Mouse (Mus musculus) gastrocnemius, adult 2 months (tissue): ENCODE results near the gene BC025920. TPM values are rescaled to one million over a fixed set of nuclear protein-coding genes. Genes with fewer than 3 reads are reported as not detected.

Source experiments
- DNase-seq: peaks from one replicate; pipeline ENCODE4 v3.0.0; 2022
- H3K27ac ChIP-seq: fragments of 200-600 bp; 2 replicates; pipeline ENCODE4 v1.8.1; 2022; ENCODE audit warnings: mild to moderate bottlenecking
- H3K4me3 ChIP-seq: fragments of 200-600 bp; 2 replicates; pipeline ENCODE4 v1.8.1; 2022; ENCODE audit warnings: mild to moderate bottlenecking, moderate library complexity
- CTCF ChIP-seq: fragments of 200-600 bp; IDR thresholded peaks from 2 replicates; pipeline ENCODE4 v1.8.1; 2022; ENCODE audit warnings: antibody characterized with exemption, mild to moderate bottlenecking, moderate library complexity
- intact Hi-C: fragments of 180-260 bp; cut with DNase I; formaldehyde crosslinking; loops from one replicate; pipeline ENCODE4 v1.15.1; 2025
- total RNA-seq, 2 experiments: library from RNA; stranded (reverse); gene quantifications; 2 replicates each; pipeline ENCODE4 v1.2.3; 2021

BC025920 gene
- total RNA-seq, 2 experiments from 2014 or later, result 2.5 to 3.9 TPM

DNA sequence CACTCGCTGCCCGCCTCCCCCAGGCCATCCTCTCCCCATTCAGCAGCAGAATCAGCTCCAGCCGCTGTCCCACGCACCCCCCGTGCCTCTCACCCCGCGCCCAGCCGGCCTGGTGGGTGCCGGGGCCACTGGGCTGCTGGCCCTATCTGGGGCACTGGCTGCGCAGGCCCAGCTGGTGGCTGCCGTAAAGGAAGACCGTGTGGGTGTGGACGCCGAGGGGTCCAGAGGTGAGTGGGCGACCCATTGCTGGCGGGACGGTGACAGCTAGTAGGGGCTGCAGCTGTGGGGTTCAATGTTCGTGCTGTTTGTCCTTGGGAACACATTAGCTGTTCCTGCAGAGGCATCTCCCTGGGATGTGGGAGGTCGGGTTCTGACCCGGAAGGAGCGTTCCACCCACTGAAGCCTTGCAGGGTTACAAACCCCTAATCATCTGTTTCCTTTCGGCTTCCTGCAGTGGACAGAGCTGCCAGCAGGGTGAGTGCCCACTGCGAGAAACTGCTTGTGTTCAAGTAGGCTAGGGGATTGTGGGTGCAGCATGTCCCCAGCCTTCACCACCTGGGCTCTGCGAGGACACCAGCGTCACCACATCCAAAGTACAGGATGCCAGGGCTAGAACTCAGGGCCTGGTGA lies 25.5 kb upstream of the BC025920 start:
- no peak for DNase-seq
- Histone ChIP-seq H3K4me3 (peak overlapping the region; percentile 7; the same call in 1 of the 2 replicates), H3K27ac (no peak overlapping the region)
- intact Hi-C loops, result no loop called here
- no peak for TF ChIP-seq CTCF

DNA sequence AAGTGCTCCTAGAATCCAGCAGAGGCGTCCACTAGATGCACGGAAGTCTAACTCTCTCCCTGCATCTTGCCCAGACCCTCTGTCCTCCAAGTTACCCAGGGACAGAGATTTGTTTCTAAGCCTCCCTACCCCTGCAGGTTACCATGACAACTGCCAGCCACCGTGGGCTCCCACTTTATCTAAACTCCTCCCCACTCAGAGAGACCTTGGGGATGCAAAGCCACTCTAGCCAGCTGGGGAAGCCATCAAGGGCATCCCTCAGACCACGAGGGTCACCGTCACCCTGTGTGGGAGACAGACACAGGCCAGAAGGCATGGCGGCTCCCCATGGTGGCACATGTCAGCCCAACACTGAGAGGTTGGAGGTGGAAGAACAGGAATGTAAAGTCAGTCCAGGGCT lies 22.7 kb upstream of the BC025920 start:
- intact Hi-C loops, result no loop called here
- Histone ChIP-seq H3K27ac (no peak overlapping the region), H3K4me3 (no peak overlapping the region)
- TF ChIP-seq CTCF, result no peak
- DNase-seq, result no peak

DNA sequence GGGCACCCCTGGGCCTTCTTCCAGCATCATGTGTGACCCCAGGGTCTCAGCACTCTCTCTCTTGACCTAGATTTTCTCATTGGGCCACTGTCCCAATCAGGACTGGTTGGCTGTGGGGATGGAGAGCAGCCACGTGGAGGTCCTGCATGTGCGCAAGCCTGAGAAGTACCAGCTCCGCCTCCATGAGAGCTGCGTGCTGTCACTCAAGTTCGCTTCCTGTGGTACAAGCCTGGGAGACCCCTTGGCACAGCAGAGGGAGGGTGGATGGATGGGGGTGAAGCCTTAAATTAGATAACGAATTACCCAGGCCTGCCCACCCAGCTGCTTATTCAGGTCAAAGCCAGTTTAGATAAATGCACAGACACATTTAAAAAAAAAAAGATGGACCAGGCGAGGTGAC lies 17.3 kb upstream of the BC025920 start:
- intact Hi-C loops, result no loop called here
- no peak overlapping the region for H3K27ac ChIP-seq
- no peak for DNase-seq
- H3K4me3 ChIP-seq, result no peak overlapping the region
- no peak for TF ChIP-seq CTCF

DNA sequence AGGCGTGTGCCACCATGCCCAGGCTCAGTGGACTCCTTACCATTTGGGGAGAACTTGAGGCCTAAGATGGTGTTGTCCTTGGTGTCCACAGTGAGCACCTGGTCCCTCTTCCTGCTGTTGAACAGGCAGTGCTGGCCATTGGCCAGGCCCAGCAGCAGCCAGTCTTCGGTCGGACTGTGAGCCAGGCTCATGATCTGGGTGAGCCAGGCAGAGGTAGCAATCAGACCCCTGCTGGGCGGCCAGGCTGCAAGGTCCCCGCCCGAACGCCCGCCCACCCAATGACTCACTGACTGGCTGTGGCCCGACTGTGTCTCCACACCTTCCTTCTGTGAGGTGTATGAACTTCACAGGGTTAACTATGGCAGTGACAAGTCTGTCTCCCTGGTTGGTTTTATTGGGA lies 14.2 kb upstream of the BC025920 start:
- H3K27ac ChIP-seq, result no peak overlapping the region
- TF ChIP-seq CTCF, result no peak
- no peak overlapping the region for H3K4me3 ChIP-seq
- intact Hi-C loops, result no loop called here
- no peak for DNase-seq

DNA sequence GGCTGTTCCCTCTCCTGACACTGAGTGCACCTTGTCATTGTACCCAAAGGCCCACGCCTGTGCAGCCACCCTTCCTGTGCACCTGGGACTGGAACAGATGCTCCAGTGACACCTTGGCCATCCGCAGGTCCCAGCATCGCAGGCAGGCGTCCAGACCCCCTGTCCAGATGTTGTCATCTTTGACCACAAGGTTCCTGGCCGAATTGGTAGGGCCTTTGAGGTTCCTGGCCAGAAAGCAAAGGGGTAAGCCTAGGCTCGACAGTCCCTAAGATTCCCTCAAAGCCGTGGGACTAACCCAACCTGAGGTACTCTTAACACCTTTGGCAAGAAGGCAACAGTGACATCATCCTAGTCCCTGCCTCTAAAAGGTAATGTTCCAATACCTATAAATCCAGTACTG lies 13.4 kb upstream of the BC025920 start:
- intact Hi-C loops, result no loop called here
- Histone ChIP-seq H3K4me3 (no peak overlapping the region), H3K27ac (no peak overlapping the region)
- no peak for TF ChIP-seq CTCF
- no peak for DNase-seq

DNA sequence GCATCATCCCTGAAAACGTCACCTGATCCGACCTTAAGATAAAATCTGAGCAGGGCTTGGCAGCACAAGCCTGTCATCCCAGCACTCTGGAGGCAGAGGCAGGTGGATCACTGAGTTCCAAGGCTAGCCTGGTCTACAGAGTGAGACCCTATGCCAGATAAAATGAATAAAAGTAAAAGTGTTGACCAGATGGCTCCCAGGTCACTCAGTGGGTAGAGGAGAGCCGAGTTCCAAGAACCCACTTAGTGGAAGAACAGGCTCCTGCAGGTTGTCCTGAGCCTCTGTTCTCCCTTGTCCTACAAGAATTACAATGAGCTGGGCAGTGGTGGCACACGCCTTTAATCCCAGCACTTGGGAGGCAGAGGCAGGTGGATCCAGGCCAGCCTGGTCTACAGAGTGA lies 12.8 kb upstream of the BC025920 start:
- intact Hi-C loops, result no loop called here
- Histone ChIP-seq H3K27ac (no peak overlapping the region), H3K4me3 (no peak overlapping the region)
- no peak for DNase-seq
- TF ChIP-seq CTCF, result no peak

DNA sequence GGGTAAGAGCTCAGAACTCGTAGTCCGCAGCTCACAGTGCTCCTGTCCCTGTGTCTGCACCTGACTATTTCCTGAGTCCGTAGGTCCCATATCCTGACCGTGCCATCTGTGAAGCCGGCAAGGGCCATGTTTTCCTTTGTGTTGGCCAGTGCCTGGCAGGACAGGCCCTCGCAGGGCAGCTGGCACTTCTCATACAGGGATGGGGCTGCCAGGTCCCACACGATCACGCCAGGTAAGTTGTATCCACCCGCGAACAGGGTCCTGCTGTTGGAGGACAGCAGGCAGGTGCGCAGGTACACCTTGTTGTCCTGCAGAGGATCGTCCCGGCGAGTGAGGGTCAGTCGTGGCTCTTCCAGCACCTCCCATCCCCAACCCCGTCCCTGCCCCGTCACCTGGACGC lies 12.1 kb upstream of the BC025920 start:
- Histone ChIP-seq H3K27ac (no peak overlapping the region), H3K4me3 (no peak overlapping the region)
- TF ChIP-seq CTCF, result no peak
- intact Hi-C loops, result no loop called here
- no peak for DNase-seq

DNA sequence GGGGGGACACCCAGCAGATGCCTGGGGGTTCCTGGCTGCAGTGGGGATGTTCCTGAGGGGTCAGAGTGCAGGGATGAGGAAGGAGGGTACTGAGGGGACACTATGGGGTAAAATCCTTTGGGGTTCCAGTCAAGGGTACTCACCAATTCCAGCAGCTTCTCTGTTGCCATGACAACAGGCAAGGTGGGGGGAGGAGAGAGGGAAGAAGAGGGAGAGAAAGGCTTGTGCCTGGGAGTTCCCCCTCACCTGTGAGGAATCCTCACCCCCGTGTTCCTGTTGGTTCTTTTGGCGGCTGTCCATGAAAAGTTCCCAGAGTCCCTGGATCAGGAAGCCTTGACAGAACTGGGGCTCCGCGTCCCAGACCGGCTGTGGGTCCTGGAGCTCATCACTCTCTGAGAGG lies 10.5 kb upstream of the BC025920 start:
- DNase-seq, result no peak
- peak overlapping the region; percentile 59; the same call in 1 of the 2 replicates for H3K27ac ChIP-seq
- intact Hi-C loops, result no loop called here
- no peak for TF ChIP-seq CTCF
- no peak overlapping the region for H3K4me3 ChIP-seq

DNA sequence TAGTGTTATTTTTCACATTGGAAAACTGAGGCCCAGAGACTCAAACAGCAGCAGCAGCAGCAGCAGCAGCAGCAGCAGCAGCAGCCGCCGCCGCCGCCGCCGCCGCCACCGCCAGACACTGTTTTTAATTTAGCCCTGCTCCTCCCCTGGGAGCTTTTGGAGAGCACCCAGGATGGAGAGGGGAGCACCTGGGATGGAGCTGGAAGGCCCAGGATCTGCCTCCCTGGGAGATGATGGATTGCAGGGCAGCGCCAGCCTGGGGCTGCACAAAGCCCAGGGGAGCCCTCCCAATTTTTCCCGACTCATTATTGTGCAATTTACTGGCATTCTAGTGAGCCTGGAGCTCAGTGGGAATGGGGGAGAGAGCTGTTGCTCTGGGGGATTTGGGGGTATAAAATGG lies 9.5 kb upstream of the BC025920 start:
- Histone ChIP-seq H3K4me3 (peak overlapping the region; percentile 55), H3K27ac (peak overlapping the region; percentile 59)
- intact Hi-C loops, result no loop called here
- no peak for TF ChIP-seq CTCF
- peak; percentile 71 for DNase-seq

DNA sequence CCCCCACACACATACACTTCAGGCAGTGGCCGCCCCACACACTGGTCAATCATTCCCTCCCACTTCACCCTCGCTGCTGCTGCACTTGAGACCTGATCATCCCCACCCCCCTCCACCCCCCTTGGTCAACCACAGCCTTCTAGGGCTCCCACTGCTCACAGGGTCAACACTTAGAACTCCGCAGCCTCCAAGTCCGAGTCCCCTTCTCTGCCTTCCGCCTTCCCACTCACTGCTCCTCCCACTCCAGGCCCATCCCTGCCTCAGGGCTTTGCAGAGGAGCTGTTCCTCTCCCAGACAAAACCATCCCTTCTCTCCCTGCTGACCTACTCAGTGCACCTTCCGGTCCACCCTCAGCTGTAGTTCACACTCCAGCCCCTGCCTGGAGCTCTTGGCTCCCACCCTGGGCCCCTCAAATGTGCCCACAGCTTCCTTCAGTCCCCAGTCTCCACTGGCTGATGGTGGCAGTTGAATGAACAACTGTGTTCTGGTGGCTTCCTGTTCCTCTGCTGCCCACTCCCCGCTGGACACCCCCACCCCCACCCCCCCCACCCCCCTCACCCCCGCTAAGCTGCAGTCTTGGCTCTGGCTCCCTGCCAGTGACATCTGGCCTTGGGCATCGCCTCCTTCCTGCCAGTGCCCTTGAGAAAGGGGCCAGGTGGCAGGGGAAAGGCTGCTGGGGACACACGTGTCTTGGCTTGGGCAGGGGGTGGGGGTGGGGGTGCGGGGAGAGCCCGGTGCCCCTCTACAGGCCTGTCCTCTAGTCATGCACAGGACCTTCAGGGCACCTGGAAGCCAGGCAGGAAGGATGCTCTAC lies 8.7 kb upstream of the BC025920 start:
- Histone ChIP-seq H3K4me3 (peak overlapping the region; percentile 55), H3K27ac (peak overlapping the region; percentile 59)
- TF ChIP-seq CTCF, result no peak
- DNase-seq, result peak; percentile 61
- intact Hi-C loops, result no loop called here

DNA sequence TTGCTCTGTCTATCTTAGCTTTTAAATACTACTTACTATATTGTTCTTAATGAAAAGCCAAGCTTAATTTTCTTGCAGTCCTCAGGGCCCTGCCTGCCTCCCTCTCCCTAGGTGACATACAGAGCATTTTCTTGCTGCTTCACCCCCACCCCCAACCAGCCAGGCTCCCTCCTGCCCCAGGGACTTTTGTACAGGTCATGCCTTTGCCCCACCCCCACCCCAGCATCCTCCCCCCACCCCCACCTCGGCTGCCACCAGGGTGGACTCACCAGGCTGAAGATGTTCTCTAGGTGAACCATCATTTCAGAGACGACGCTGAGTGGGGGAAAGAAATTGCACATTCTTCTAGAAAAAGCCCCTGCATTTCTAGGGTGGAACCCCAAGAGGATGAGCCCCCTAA lies 7.7 kb upstream of the BC025920 start:
- DNase-seq, result no peak
- TF ChIP-seq CTCF, result no peak
- intact Hi-C loops, result loop anchor here (2.0 kb wide), 1 partner anchor 24 kb away; the partner anchor contains the start of gene Tle2
- H3K4me3 ChIP-seq, result no peak overlapping the region
- H3K27ac ChIP-seq, result no peak overlapping the region

DNA sequence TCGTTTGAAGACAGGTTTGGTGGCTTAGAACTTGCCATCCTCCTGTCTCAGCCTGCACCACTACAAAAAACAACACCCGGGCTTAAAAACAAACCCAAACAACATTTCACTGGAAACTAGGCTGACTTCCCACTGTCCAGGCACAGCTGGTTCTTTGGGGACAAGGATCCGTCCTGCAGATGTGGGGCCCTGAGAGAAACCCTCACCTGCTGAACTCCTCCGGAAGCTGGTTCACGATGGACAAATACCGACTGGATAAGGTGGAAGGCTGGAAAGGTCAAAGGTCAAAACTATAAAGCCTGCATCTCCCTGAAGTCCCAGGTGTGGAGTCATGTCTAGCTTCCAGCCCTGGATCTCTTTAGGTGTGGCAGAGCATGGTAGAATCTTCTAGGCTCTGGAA lies 7.2 kb upstream of the BC025920 start:
- DNase-seq, result no peak
- TF ChIP-seq CTCF, result no peak
- intact Hi-C loops, result loop anchor here (2.0 kb wide), 1 partner anchor 24 kb away; the partner anchor contains the start of gene Tle2
- H3K4me3 ChIP-seq, result no peak overlapping the region
- no peak overlapping the region for H3K27ac ChIP-seq

DNA sequence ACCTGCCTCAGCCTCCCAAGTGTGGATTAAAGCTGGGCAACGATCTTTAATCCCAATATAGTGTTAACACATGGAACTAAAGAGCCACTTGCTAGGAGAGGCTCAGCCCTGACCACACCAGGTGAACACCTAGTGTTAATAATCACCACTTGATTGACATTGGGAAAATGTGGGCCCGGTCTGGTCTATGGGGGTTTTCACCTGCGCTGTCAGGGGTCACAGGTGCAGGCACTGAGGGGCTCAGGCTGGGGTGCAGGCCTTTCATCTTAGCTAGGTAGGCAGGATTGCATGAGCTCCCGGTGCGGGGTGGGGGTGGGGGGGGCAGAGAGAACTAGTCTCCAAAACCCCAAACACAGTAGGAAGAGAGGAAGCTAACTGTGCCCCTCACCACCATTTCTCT lies 6.4 kb upstream of the BC025920 start:
- no peak for TF ChIP-seq CTCF
- no peak overlapping the region for H3K4me3 ChIP-seq
- DNase-seq, result no peak
- no peak overlapping the region for H3K27ac ChIP-seq
- intact Hi-C loops, result loop anchor here (2.0 kb wide), 1 partner anchor 25 kb away; the partner anchor contains the start of gene Tle2

DNA sequence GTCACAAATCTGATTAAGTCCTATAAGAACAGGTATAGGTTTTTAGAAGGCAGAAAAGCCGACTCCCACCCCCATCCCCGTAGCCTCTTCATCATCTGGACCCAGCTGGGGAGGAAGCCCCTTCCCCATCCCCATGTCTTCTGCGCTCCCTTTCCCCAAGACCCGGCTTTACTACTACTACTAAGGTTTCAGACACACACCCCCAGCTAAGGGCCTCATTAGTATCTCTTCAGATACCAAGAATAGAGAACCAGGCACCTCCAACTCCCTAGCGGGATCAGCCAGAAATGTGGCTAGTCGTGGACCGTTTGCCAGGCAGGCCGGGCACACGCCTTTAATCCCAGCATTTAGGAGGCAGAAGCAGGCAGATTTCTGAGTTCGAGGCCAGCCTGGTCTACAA lies 6.0 kb upstream of the BC025920 start:
- no peak for TF ChIP-seq CTCF
- intact Hi-C loops, result no loop called here
- no peak for DNase-seq
- Histone ChIP-seq H3K27ac (peak overlapping the region; percentile 74), H3K4me3 (no peak overlapping the region)
